Mouse (Mus musculus) MEL (cell line): Measurements from ENCODE around the gene Phf21a. TPM values are rescaled to one million over a fixed set of nuclear protein-coding genes. Genes with fewer than 3 reads are reported as not detected.

Experiments used
- DNase-seq: peaks from one replicate; pipeline ENCODE4 v3.0.0; 2011; ENCODE audit warnings: low read depth, low spot score
- H3K27ac ChIP-seq: 2 replicates; pipeline ENCODE4 v1.5.1; 2012; ENCODE audit warnings: low read depth, mild to moderate bottlenecking, control low read depth, low read length, moderate library complexity; ENCODE audit not compliant: control insufficient read depth
- H3K27me3 ChIP-seq, 2 experiments: fragments of 150-350 bp in 1 of 2; sonication (generic) in 1 of 2; 2 replicates each; pipeline ENCODE4 v1.6.1; 2012; ENCODE audit warnings: low read length in 2 of 2, mild to moderate bottlenecking in 2 of 2, improper control_type of control experiment in 1 of 2, moderate library complexity in 1 of 2; ENCODE audit not compliant: insufficient read depth in 2 of 2, control insufficient read depth in 1 of 2
- H3K36me3 ChIP-seq, 2 experiments: 2 replicates each; pipeline ENCODE4 v1.6.1; 2012 to 2014; ENCODE audit warnings: low read length in 2 of 2, improper control_type of control experiment in 1 of 2, inconsistent platforms in 1 of 2, mild to moderate bottlenecking in 1 of 2; ENCODE audit not compliant: insufficient read depth in 2 of 2, control insufficient read depth in 1 of 2
- H3K4me1 ChIP-seq, 2 experiments: fragments of 150-350 bp in 1 of 2; sonication (generic) in 1 of 2; 2 replicates each; pipeline ENCODE4 v1.6.1; 2012; ENCODE audit warnings: low read length in 2 of 2, improper control_type of control experiment in 1 of 2, mild to moderate bottlenecking in 1 of 2; ENCODE audit not compliant: insufficient read depth in 2 of 2, control insufficient read depth in 1 of 2
- H3K4me3 ChIP-seq, 2 experiments: fragments of 150-350 bp in 1 of 2; sonication (generic) in 1 of 2; 2 replicates each; pipeline ENCODE4 v1.5.1; 2012; ENCODE audit warnings: low read depth in 2 of 2, low read length in 2 of 2, mild to moderate bottlenecking in 2 of 2, moderate library complexity in 2 of 2, control low read depth in 1 of 2, improper control_type of control experiment in 1 of 2; ENCODE audit not compliant: control insufficient read depth in 1 of 2, insufficient read depth in 1 of 2
- H3K79me2 ChIP-seq: 2 replicates; pipeline ENCODE4 v1.6.1; 2012; ENCODE audit warnings: mild to moderate bottlenecking, low read length, moderate library complexity; ENCODE audit not compliant: control insufficient read depth, poor library complexity, insufficient read depth
- H3K9ac ChIP-seq: 2 replicates; pipeline ENCODE4 v1.6.1; 2012; ENCODE audit warnings: low read depth, mild to moderate bottlenecking, control low read depth, low read length, moderate library complexity; ENCODE audit not compliant: control insufficient read depth, poor library complexity, severe bottlenecking
- H3K9me3 ChIP-seq: fragments of 150-350 bp; sonication (generic); replicated peaks from 2 replicates; pipeline ENCODE4 v1.6.1; 2012; ENCODE audit warnings: mild to moderate bottlenecking, low read length, improper control_type of control experiment, moderate library complexity; ENCODE audit not compliant: insufficient read depth
- BHLHE40 ChIP-seq: IDR thresholded peaks from 2 replicates; pipeline ENCODE4 v1.6.1; 2012; ENCODE audit warnings: low read depth, mild to moderate bottlenecking, inconsistent platforms, low read length, improper control_type of control experiment, borderline replicate concordance
- CHD1 ChIP-seq: IDR thresholded peaks from 2 replicates; pipeline ENCODE4 v1.6.1; 2012; ENCODE audit warnings: low read depth, mild to moderate bottlenecking, inconsistent platforms, low read length, improper control_type of control experiment
- CHD2 ChIP-seq: IDR thresholded peaks from 2 replicates; pipeline ENCODE4 v1.6.1; 2011; ENCODE audit warnings: low read length, improper control_type of control experiment
- E2F4 ChIP-seq: IDR thresholded peaks from 2 replicates; pipeline ENCODE4 v1.6.1; 2011; ENCODE audit warnings: low read depth, low read length, improper control_type of control experiment, borderline replicate concordance
- GATA1 ChIP-seq: IDR thresholded peaks from 2 replicates; pipeline ENCODE4 v1.6.1; 2011; ENCODE audit warnings: low read depth, low read length, improper control_type of control experiment
- JUND ChIP-seq: IDR thresholded peaks from 2 replicates; pipeline ENCODE4 v1.6.1; 2011; ENCODE audit warnings: low read depth, mild to moderate bottlenecking, improper control_type of control experiment, low read length
- MAFK ChIP-seq: IDR thresholded peaks from 2 replicates; pipeline ENCODE4 v1.6.1; 2011; ENCODE audit warnings: low read depth, mild to moderate bottlenecking, low read length, improper control_type of control experiment, borderline replicate concordance
- MEF2A ChIP-seq: IDR thresholded peaks from 2 replicates; pipeline ENCODE4 v1.6.1; 2014; ENCODE audit warnings: low read depth, mild to moderate bottlenecking, inconsistent platforms, low read length, improper control_type of control experiment; ENCODE audit not compliant: poor library complexity, insufficient replicate concordance, severe bottlenecking; ENCODE audit errors: extremely low read depth
- MYB ChIP-seq: IDR thresholded peaks from 2 replicates; pipeline ENCODE4 v1.6.1; 2011; ENCODE audit warnings: mild to moderate bottlenecking, low read depth, low read length, improper control_type of control experiment
- NELFE ChIP-seq: IDR thresholded peaks from 2 replicates; pipeline ENCODE4 v1.6.1; 2011; ENCODE audit warnings: low read depth, low read length, improper control_type of control experiment
- NRF1 ChIP-seq: IDR thresholded peaks from 2 replicates; pipeline ENCODE4 v1.6.1; 2014; ENCODE audit warnings: low read depth, mild to moderate bottlenecking, inconsistent platforms, low read length, improper control_type of control experiment, moderate library complexity; ENCODE audit not compliant: poor library complexity, insufficient read depth, severe bottlenecking
- POLR2A ChIP-seq, 2 experiments: IDR thresholded peaks; 2 replicates each; pipeline ENCODE4 v1.6.1; 2011 to 2012; ENCODE audit warnings: low read length in 2 of 2, mild to moderate bottlenecking in 2 of 2, control low read depth in 1 of 2, improper control_type of control experiment in 1 of 2, low read depth in 1 of 2, moderate library complexity in 1 of 2; ENCODE audit not compliant: control insufficient read depth in 1 of 2, insufficient read depth in 1 of 2, poor library complexity in 1 of 2
- POLR2AphosphoS5 ChIP-seq: IDR thresholded peaks from 2 replicates; pipeline ENCODE4 v1.6.1; 2012; ENCODE audit warnings: low read depth, borderline replicate concordance, mild to moderate bottlenecking, inconsistent platforms, low read length, moderate library complexity, mixed read lengths
- RAD21 ChIP-seq: IDR thresholded peaks from 2 replicates; pipeline ENCODE4 v1.6.1; 2011; ENCODE audit warnings: mild to moderate bottlenecking, low read depth, low read length, improper control_type of control experiment
- SIN3A ChIP-seq: IDR thresholded peaks from 2 replicates; pipeline ENCODE4 v1.6.1; 2012; ENCODE audit warnings: low read length, improper control_type of control experiment, inconsistent platforms
- SMC3 ChIP-seq: IDR thresholded peaks from 2 replicates; pipeline ENCODE4 v1.6.1; 2011; ENCODE audit warnings: low read depth, low read length, improper control_type of control experiment
- TAL1 ChIP-seq: IDR thresholded peaks from 2 replicates; pipeline ENCODE4 v1.6.1; 2012; ENCODE audit warnings: mild to moderate bottlenecking, inconsistent platforms, low read length, moderate library complexity, mixed read lengths
- TBP ChIP-seq: IDR thresholded peaks from 2 replicates; pipeline ENCODE4 v1.8.0; 2011; ENCODE audit warnings: low read depth, low read length, improper control_type of control experiment
- TCF12 ChIP-seq: IDR thresholded peaks from 2 replicates; pipeline ENCODE4 v1.6.1; 2014; ENCODE audit warnings: low read depth, mild to moderate bottlenecking, inconsistent platforms, low read length, improper control_type of control experiment, moderate library complexity
- UBTF ChIP-seq: IDR thresholded peaks from 2 replicates; pipeline ENCODE4 v1.6.1; 2012; ENCODE audit warnings: low read depth, mild to moderate bottlenecking, inconsistent platforms, low read length, improper control_type of control experiment, moderate library complexity, borderline replicate concordance; ENCODE audit not compliant: insufficient read depth
- USF1 ChIP-seq: IDR thresholded peaks from 2 replicates; pipeline ENCODE4 v1.6.1; 2014; ENCODE audit warnings: low read depth, mild to moderate bottlenecking, inconsistent platforms, low read length, improper control_type of control experiment, moderate library complexity
- USF2 ChIP-seq, 2 experiments: IDR thresholded peaks; 2 replicates each; pipeline ENCODE4 v1.6.1; 2011 to 2012; ENCODE audit warnings: improper control_type of control experiment in 2 of 2, low read length in 2 of 2, borderline replicate concordance in 1 of 2, inconsistent platforms in 1 of 2, low read depth in 1 of 2, mild to moderate bottlenecking in 1 of 2; ENCODE audit not compliant: insufficient read depth in 1 of 2
- ZNF384 ChIP-seq: IDR thresholded peaks from 2 replicates; pipeline ENCODE4 v1.6.1; 2012; ENCODE audit warnings: low read depth, mild to moderate bottlenecking, inconsistent platforms, low read length, improper control_type of control experiment
- polyA plus RNA-seq, 2 experiments: library from polyadenylated mRNA; stranded (reverse) in 1 of 2; unstranded in 1 of 2; fragments of >175 nt in 1 of 2; fragments of >200 nt in 1 of 2; gene quantifications; 2 replicates each; pipeline versions ENCODE4 v1.2.1 to v1.2.4; 2012; ENCODE audit warnings: low replicate concordance in 2 of 2, low read depth in 1 of 2; ENCODE audit not compliant: insufficient read length in 2 of 2, insufficient read depth in 1 of 2, missing spikeins in 1 of 2
- total RNA-seq: library from RNA; depleted of rRNA; stranded (reverse); fragments of 300-350 nt; gene quantifications from 2 replicates; pipeline ENCODE4 v1.2.3, GENCODE M21; 2012

Phf21a gene
- total and polyA plus RNA-seq, 3 experiments, result 4.7 to 245 (median 15.6) TPM

DNA sequence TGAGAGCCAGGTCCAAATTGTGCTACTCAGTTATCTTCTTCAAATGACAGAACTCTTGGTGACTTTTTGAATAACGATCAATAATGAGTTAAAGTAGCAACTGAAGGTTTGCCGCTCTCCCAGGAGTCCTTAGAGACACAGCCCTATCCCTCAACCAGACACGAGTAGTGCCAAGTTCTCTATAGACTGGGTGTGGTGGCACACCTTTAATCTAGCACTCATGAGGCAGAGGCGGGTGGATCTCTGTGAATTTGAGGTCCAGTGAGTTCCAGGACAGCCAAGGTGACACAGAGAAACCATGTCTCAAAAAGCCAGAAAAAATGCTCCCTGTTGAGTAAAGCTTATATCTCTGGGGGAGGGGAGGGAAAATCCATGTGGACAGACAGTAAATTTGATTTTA is 234.7 kb downstream of the Phf21a start:
- Histone ChIP-seq H3K27me3 (no peaks in the 10 kb centered on the region), H3K27ac (no peak overlapping the region), H3K4me3 (no peak overlapping the region), H3K36me3 (peaks cover 0 to 2% of the 10 kb centered on the region in 2 experiments; a peak in 1 of 4 replicates), H3K79me2 (no peaks in the 10 kb centered on the region), H3K4me1 (peaks cover 3 to 4% of the 10 kb centered on the region in 2 experiments; a peak in 3 of 4 replicates), H3K9me3 (no peaks in the 10 kb centered on the region), H3K9ac (no peak overlapping the region)
- no peak for DNase-seq
- TF ChIP-seq MEF2A (no peak), CHD2 (no peak), ZNF384 (no peak), UBTF (no peak), SIN3A (no peak), SMC3 (no peak), E2F4 (no peak), RAD21 (no peak), TAL1 (no peak), USF2 (IDR thresholded peaks at IDR 0.05; ENCODE audit: borderline replicate concordance in 1 of 2, insufficient read depth in 1 of 2, low read depth in 1 of 2, low read length in 2 of 2) (no peak), MYB (no peak), POLR2A (IDR thresholded peaks at IDR 0.05; ENCODE audit: control insufficient read depth in 1 of 2, insufficient read depth in 1 of 2, low read depth in 1 of 2, low read length in 2 of 2, poor library complexity in 1 of 2) (no peak), TBP (no peak), CHD1 (no peak)

DNA sequence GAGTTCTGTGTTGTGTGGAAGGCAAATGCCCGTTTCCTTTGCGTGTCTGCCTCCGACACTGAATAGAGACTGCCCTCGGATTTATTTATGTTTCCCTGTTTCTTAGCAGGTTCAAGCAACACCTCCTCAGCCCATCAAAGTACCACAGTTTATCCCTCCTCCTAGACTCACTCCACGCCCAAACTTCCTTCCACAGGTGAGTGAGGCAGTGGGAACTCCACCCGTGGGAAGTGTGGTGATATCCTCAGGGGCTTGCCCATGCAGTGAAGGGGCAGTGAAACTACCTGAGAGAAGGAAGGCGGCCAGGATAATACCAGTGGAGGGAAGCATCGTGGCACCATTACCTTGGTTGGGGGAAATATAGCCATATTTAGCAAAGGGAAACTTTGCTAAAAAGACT is 235.3 kb downstream of the Phf21a start:
- Histone ChIP-seq H3K4me3 (no peak overlapping the region), H3K79me2 (no peaks in the 10 kb centered on the region), H3K4me1 (peaks cover 3 to 4% of the 10 kb centered on the region in 2 experiments; a peak in 3 of 4 replicates), H3K36me3 (peaks cover 0 to 2% of the 10 kb centered on the region in 2 experiments; a peak in 1 of 4 replicates), H3K27ac (no peak overlapping the region), H3K9ac (no peak overlapping the region), H3K27me3 (no peaks in the 10 kb centered on the region), H3K9me3 (no peaks in the 10 kb centered on the region)
- no peak for TF ChIP-seq MAFK
- TF ChIP-seq BHLHE40, result no peak
- TF ChIP-seq USF1, result no peak
- no peak for TF ChIP-seq NELFE
- TF ChIP-seq POLR2AphosphoS5, result no peak
- TF ChIP-seq NRF1, result no peak
- no peak for TF ChIP-seq TCF12
- no peak for TF ChIP-seq JUND
- TF ChIP-seq GATA1, result no peak
- DNase-seq, result no peak
